Mouse (Mus musculus): ENCODE measurements at regions not wholly inside any gene's neighbourhood (a gene's known extent, or its start where the extent isn't known, plus 50 kb on each side); places are given as distances from the start of the nearest gene placed in this dataset.
"Not testable (repeated sequence)": the region's sequence is repeated elsewhere in the genome, so short reads cannot be mapped to it uniquely, and the experiment has no call there.

DNA sequence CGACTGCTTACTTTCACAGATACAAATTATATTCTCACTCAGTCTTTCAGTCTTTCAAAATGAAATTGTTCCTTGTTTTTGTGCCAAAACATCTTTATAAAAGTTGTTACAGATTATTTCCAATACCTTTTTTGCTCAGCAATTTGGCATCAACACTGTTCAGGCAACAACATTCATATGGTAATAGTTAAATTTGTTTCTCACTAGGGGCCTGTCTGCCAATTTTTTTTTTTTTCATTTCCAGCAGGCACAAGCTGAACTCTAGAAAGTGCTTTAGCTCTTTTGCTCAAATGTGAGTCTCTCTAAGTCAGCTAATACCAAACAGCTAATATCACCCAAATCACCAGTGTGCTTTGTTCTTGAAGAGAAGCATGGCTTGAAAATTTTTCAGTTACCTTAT, 199.4 kb downstream of the Antxr2 start:
- no peak for ATAC-seq

DNA sequence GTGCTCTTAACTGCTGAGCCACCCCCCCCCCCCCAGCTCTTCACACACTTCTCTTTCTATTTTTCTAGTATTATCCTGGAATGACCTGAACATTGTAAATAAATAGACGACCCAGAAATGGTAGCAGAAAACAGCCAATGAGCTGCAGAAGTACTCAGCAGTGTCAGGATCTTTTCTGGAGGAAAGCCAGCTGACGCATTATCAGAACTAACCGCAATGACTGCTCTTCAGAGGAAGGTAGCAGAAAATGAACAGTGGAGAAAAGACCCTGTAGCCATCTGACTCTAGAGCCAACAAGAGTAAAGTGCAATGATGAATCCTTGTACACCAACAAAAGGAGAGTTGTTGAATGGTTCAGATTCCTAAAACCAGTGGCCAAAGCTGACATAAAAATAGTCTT, 213.4 kb downstream of the Antxr2 start:
- ATAC-seq: no peak

DNA sequence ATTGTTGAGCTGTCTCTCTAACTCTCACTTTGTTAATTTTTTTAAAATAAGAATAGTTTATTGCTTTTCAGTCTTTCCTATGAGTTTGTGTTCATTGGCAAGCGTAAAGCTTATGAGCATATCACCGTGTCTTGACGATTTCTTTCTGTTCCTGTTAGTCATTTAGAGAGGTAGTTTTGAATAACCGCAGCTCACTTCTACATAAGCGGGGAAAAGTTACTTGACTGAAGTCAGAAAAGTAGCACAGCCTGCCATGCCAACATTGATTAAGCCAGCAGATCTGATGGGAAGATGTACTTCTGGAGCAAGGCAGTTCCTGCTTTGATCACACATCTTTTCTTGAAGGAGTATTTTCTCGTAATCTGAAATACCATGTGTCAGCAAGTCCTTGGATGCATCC, 215.5 kb downstream of the Antxr2 start:
- no peak for ATAC-seq

DNA sequence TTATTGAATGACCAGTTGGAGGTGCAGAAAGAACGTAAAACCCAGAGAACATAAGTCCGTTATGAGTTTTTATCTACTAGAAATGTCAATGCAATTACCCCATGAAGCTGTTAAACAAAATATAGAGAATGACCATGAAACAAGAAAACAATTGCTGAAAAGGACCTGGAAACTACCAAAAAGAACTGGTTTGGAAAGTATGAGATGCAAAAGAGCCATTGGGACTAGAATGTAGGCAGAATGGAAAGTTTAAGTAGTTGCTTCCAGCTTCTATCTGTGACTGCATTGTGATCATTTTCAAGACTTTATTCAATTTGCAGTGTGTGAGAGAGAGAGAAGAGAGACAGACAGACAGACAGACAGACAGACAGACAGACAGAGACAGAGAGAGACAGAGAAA, 216.1 kb downstream of the Antxr2 start:
- ATAC-seq: no peak

DNA sequence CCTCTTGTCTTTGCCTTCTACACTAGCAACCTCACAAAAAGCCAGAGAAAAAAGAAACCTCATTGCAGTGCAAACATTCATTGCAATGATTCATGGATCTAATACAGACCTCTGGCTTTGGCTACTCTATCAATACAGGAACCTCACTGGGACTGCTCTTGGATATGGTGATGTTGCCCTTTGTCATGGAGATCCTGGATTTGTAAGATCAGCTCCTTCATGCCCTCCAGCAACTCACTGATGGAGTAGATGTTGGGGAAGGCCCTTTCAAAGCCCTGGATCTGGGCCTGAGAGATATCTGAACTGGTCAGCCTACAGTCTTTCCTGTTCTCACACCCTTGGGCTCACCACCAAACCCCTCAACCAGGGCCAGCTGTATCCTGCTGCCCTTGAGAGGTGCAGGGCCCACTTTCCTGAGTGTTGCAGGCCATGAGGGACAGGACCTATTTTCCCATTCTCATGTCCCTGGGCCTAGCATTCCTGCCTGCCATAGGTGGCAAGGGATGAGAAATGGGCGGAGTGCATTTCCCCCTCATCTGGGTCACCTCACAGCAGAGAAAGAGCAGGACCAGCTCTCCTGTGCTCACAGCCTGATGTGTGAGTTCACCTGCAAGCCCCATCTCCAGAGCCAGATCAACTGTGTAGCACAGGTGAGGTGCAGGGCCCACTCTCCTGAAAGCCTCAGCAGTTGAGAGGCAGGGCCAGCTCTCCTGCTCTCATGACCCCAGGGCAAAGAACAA, 218.1 kb downstream of the Antxr2 start:
- no peak for ATAC-seq

DNA sequence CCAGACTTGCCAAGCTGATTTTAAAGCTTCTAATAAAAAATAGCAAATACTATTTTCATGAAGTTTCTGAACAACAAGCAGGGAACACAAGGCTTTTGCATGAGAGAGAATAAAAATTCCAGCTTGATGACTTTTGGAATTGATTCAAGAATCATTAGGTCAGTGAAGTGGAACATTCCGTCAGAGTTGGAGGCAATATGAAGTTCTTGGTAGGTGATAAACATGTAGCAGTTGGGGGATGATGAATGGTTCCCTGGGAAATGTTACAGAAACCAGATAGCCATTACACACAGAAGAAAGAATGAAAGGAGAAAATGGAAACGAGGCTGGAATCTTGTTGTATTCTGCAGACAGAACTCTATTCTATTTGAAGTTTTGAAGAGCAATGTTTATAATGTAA, 221.8 kb downstream of the Antxr2 start:
- no peak for ATAC-seq

DNA sequence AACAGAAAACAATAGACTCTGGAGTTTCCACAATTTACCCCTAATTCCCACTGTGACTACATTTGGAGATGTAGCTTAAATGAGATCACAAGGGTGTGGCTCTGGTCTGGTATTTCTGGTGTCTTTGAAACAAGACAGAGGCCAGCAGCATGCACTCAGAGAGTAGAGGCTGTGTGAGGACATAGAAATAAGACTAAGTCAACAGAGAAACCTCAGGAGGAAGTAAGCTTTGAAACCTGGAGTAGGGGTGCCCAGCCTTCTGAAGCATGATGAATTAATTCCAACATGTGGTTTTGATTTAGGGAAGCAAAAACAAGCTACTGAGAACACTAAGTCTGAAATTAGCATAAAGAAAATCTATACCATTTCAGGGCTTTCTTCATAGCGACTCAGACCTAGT, 223.7 kb downstream of the Antxr2 start:
- ATAC-seq: no peak

DNA sequence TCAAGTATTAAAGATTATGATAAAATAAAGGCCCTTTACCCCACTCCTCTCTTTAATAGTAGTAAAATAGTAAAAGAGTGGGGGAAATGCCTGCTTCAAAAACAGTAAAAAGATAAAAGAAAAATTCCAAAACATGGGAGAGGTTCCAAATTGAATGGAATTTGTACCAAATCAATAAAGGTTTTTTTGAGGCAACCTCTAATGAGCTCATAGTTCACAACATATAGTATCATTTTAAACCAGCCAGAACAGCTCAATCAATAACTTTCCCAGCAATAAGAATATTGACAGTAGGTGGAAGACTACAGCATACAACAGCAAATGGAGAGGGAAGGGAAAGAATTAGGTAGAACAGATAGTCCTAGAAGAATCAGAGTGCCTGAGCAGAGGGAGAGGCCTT, 224.1 kb downstream of the Antxr2 start:
- no peak for ATAC-seq

DNA sequence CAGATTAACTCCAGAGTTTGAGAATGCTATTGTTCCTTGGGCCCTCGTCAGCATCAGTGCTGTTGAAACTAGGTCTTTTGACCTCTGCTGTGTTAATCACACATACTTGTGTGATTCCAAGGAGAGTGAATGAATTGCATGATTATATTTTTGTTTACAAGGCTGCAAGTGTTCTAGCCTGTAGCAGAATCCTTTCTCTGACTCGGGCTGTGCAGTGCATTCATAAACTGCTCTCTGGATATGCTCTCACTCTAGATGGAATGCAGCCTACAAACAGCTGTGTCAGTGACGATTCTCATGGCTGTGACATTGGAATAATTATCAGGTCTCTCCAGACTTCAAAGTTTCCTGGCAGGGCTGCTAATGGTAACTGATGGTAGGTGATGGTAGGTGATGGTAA, 230.8 kb downstream of the Antxr2 start:
- no peak for ATAC-seq

DNA sequence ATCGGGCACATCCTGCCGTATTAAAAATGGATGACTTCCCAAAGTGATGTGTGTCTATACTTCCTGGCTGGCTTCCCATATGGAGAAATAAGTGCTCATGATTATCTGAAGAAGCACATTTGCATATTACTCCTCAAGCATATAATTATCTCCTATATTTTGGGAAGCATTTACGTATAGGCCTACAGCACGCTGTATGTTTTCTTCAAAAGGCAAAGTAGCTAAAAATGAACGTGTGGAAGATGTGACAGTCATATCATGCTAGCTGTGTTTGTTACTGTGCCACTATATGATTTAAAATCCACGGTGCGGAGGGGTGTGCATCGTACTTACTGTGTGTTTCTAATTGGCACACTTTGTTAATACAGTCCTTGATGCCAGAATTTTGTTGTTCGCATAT, 242.7 kb downstream of the Antxr2 start:
- ATAC-seq: no peak

DNA sequence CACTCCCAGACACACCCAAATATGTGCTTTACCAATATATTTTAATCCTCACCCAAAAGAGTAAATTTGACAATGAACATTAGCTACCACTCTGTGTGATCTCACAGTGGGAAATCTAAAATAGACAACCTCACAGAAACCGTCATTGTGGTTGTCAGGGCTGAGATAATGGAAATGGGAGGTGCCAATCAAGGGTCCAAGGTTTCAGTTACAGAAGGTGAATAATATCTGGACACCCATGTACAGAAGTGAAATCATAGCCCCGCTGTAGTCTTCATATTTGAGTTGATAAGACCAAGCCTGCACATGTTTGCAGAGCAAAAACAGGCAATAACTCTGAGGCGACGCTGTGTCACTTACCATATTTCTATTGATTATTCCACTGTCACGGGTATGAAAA, 243.8 kb downstream of the Antxr2 start:
- ATAC-seq: no peak

DNA sequence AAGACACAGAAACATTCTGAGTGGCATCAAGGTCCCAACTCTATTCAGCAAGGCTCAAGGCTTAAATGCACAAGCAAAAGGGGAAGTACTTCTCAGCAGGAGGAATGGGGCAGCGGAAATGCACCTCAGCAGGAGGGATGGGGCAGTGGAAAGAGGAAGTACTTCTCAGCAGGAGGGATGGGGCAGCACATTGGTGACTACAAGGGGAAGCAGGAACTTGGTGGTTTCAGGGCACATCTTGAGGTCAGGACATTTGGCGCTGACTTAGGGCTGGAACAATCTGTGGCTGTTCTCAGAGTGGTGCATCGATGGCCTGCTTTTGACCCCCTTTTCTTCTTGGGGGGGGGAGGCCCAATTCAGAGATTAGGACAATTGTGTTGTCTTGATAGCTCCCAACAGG, 255.7 kb downstream of the Antxr2 start:
- not testable (repeated sequence) for ATAC-seq

DNA sequence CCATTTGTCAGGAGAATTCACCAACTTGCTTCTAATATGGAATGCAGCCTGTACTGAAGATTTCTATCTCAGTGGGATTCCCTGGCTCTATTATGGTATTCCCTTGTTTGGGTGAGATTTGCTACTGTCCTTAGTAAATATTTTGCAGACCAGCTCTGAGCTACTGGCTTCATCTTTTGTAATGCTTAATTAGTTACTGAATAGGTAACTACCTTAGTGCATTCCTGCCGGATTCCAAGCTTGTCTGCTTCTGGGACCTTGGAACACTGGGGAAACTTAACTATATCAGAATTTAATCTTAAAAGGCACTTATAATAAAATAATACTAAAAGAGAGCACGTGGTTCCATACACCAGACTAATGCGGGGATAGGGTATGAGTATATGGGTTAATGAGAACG, 257.4 kb downstream of the Antxr2 start:
- not testable (repeated sequence) for ATAC-seq

DNA sequence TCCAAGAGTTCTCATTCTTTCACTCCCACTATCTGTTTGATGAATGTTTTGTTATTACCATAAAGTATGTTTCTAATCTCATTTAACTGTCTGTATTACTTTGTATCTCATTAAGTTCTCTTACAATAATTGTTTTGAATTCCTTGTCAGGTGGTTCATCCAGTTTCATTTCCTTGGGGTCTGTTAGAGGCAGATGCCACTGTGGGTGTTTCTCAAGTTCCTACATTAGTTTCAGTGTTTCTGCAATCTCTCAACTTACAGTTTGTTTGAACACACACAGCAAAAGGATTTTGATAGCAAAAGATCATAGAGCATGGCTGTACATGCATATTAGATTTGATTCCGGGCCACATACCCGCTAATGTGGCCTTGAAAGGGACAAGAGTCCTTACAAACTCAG, 280.5 kb upstream of the Gk2 start:
- no peak for ATAC-seq

DNA sequence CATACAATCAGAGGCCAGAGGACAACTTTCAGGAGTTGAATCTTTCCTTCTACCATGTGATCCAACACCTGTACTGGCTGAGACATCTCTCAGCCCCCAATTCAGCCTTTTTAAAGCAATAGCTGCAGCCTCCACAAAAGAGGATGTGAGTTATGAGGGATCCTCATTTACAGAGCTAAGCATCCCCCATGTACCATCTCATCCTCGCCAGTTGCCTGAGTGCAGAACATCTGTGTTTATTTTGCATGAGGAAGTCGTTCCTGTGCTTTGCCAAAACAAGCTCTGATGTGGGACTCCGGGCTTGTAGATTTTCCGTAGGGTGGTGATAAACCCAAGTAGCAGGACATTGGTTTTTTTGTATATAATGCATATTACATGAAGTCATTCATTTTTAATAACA, 274.1 kb upstream of the Gk2 start:
- no peak for ATAC-seq

DNA sequence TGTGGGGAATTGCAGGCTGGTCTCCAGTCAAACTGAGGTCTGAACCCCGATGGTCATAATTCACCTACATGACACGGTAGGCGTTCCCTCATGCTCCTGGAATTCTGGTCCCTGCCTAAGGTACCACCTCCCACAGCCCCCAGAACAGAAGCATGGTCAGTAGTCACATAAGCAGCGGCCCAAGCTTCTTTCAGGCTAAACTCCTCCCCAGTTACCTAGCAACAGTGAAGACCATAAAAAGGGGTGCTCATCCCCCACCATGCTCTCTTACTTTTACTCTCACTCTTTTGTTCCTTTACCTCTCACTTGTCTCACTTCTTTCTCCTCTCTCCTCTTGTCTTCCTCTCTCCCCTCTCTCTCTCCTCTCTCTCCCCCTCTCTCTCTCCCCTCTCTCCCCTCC, 262.5 kb upstream of the Gk2 start:
- not testable (repeated sequence) for ATAC-seq

DNA sequence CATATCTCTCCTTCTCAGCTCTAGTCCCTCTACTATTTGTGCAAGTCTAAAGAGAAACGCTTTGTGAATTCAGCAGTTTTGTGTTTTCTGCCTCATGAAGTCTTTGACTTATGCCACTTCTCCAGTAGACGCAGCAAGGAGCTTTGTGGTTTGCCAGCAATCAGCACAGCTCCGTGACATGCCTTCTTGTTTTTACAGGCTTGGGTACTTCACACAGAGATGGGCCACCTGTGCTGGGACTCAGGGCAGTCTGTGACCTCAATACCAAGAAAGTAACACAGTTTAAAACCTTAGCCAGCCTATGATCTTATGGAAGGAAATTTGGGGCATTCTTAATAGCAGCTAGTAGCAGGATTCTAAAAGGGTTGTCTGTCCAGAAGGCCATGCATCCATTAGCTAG, 248.4 kb upstream of the Gk2 start:
- ATAC-seq: no peak

DNA sequence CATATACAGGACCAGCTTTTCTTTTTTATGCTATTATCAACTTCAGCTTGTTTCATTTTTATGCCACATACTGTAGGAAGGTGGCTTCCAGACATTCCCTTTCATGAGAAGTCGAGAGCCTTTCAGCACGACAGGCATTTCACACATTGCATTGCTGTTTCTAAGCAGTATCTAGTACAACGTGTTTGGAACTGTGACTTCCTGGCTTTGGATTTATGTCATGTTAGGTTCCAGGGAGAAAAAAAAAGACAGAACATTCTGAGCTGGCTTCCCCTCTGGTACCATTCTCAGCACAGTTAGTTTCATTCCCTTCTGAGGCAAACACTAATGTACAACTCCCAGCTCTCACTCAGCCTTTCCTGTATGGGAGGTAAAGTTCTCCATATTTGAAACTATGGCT, 243.7 kb upstream of the Gk2 start:
- no peak for ATAC-seq

DNA sequence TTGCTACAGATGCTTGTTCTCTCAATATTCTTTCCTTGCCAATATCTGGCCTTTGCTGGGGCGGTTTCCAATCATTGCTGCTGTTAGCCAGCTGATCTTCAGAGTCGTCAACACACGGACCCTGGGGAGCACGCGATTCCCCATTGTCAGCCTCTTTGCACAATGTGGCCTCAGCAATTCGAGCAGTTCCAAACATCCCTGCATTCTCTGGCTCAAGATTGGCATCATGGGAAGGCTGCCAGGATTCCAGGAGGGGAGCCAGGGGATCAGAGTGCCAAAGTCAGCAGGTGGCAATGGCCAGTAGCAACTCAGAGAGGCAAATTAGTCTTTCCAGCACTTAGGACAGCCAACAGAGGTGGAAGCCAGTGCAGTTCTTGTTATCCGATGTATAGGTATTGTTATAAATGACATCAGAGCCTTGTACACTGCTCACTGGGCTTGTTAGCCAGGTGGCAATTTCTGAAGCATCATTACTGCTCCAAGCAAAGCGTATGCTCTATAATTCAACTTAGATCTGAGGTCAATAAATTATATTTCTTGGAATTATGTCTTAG, 240.8 kb upstream of the Gk2 start:
- ATAC-seq: no peak

DNA sequence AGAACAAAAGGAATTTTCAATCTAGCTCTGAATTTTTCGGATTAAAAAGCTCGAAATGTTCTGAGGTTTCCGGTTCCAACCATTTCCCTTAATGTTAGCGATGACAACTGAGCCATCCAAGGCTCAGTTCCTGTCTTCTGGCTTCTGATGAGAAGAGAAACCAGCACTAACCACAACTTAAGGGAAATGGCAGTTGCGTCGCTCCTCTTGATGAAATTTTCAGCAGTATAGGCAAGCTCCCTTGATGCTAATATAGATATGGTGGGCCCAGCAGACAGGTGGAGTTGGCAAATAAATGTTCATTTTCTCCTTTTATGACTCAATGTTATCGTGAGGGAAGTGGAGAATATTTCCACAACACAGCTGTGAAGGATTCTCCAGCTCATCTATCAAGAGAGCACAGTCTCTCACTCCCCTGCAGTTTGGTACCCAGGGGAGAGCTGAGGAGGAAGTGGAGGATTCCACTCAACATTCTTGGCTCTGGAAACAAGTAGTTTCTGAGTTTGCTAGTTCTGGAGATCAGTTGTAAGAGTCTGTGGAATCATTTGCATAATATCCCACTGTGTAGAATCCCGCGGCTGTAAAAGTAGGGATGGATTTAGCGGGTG, 236.6 kb upstream of the Gk2 start:
- ATAC-seq: no peak

DNA sequence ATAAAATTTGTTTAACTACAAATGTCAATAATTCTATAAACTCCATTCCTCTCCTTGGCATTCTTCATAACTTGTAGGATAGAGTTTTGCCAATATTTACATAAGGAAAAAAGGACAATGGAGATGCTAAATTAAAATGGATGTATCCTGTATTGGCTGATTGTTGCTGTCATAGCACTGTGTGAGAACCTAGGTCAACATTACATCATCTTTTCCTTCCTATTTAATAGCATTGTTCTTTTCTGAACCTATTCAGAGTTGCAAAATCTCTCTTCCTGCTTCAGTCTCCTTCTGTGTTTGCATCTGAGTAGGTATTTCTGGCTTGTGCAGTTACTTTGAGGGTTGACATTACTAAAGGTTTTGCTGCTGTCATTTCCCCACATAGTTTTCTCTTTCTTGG, 228.6 kb upstream of the Gk2 start:
- ATAC-seq: no peak

DNA sequence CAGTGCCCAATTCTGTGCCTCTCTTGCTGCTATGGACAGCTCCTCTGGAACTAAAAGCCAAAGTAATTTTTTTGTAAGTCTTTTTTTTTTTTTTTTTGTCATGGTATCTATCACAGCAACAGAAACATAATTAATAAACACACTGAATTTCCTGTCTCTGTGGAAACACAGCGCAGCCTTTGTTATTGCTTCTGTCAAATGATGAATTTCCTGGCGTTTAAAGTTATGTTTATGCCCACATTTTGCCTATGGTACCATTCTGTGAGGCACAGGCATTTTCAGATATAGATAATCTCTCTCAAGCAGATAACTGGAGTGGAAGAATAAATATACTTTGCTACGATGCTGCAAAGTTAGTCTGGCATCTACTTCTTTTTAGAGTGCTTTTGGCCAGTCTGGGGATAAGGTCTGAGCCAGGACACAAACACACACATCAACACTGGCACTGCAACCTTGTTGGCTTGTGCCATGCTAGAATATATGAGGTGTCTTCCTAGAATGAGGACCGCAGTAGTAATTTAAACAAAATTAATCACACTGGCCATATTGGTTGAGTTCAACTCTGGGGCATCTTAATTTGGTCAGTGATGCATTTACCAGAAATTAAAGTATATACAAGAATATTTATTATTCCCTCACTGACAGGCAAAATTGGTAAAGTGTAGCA, 227.9 kb upstream of the Gk2 start:
- no peak for ATAC-seq

DNA sequence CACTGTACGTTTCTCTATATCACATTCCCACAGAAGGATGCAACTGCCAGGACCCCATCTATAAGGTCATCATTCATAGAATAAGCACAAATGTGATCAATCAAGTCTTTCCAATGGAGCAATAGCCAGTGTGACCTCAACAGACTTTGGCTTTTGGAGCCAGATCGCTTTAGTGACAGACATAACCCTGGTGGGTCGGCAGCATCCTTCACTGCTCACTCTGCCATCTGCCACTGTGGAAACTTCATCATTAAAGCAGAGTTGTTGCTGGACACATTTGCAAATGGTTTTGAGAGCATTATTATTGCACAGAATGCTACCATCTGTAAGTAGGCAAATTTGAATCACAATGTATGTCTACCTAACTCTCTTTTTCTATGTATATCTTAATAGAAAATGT, 212.9 kb upstream of the Gk2 start:
- ATAC-seq: no peak

Measured in CD4-positive, CD25-positive, alpha-beta regulatory T cell, adult 4 months (primary cell).